Comparison of ENCODE assay signal across 8 mouse cellular contexts in the genomic region with DNA sequence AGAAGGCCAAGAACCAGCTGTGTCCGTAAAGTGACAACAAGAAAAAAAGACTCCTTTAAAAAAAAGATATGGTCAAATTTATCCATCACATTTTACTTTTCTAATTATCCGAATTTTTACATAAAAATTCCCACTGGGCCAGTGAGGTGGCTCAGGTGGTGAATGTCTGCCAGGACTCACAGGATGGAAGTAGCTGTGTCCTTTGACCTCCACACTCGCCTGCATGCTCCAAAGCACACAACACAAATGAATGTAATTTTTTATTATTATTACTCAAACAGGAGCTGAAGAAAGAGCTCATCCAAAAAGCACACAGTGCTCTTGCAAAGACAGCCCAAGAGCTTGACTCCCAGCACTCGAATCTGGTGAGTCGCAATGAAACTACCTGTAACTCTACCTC. TPM values are rescaled to one million over a fixed set of nuclear protein-coding genes. Genes with fewer than 3 reads are reported as not detected.
DNase-seq lines count a peak whose midpoint lies in the region; ATAC-seq lines count a peak whose summit lies in the region.

No protein-coding gene starts in this region.

- ATAC-seq in heart, embryonic 12.5 days (ENCODE audit: insufficient number of reproducible peaks, low FRiP score) = no peak
- no peak for ATAC-seq in embryonic facial prominence, embryonic 15.5 days (ENCODE audit: insufficient number of reproducible peaks, low FRiP score, low TSS enrichment, low read depth)
- ATAC-seq in kidney, embryonic 14.5 days (ENCODE audit: low FRiP score, low TSS enrichment) = no peak
- no peak for ATAC-seq in midbrain, embryonic 16.5 days

- H3K9ac ChIP-seq in heart, embryonic 12.5 days = peak overlapping the region; percentile 99
- H3K9ac ChIP-seq in embryonic facial prominence, embryonic 15.5 days = peak overlapping the region; percentile 92; the same call in 1 of the 2 replicates
- peak overlapping the region; percentile 99; the same call in 1 of the 2 replicates for H3K9ac ChIP-seq in kidney, embryonic 14.5 days (ENCODE audit: low read depth, low read length)
- H3K9ac ChIP-seq in midbrain, embryonic 16.5 days (ENCODE audit: low read depth, low read length) = peak overlapping the region; percentile 46; the same call in 1 of the 2 replicates

- H3K4me2 ChIP-seq in heart, embryonic 12.5 days = peak overlapping the region; percentile 81
- H3K4me2 ChIP-seq in embryonic facial prominence, embryonic 15.5 days (replicated peaks) = peak overlapping the region; percentile 83
- peak overlapping the region; percentile 62 for H3K4me2 ChIP-seq in kidney, embryonic 14.5 days (replicated peaks; ENCODE audit: low read depth, low read length)
- H3K4me2 ChIP-seq in midbrain, embryonic 16.5 days (ENCODE audit: low read length) = peak overlapping the region; percentile 71

- 15% methylated on average over 5 of the region's 5 CpGs for WGBS in heart, embryonic 12.5 days
- 15% methylated on average over 5 of the region's 5 CpGs for WGBS in embryonic facial prominence, embryonic 15.5 days
- WGBS in kidney, embryonic 14.5 days = 10% methylated on average over 5 of the region's 5 CpGs
- WGBS in midbrain, embryonic 16.5 days = 14% methylated on average over 5 of the region's 5 CpGs

- no peak for DNase-seq in heart, adult 18-20 months
- DNase-seq in ovary, postnatal 36 days (ENCODE audit: low spot score) = no peak
- no peak for DNase-seq in gastrocnemius, postnatal 25 days
- no peak for DNase-seq in right cerebral cortex, postnatal 4 days

- peak overlapping the region; percentile 94 for H3K4me3 ChIP-seq in heart, embryonic 12.5 days
- H3K4me3 ChIP-seq in embryonic facial prominence, embryonic 15.5 days (replicated peaks) = peak overlapping the region; percentile 94
- peak overlapping the region; percentile 90 for H3K4me3 ChIP-seq in kidney, embryonic 14.5 days (ENCODE audit: low read length)
- peak overlapping the region; percentile 93 for H3K4me3 ChIP-seq in midbrain, embryonic 16.5 days (ENCODE audit: low read depth, low read length)

- H3K9me3 ChIP-seq in heart, embryonic 12.5 days (replicated peaks) = no peaks in the 10 kb centered on the region
- H3K9me3 ChIP-seq in embryonic facial prominence, embryonic 15.5 days (replicated peaks) = no peaks in the 10 kb centered on the region
- no peaks in the 10 kb centered on the region for H3K9me3 ChIP-seq in kidney, embryonic 14.5 days (ENCODE audit: control insufficient read depth, low read length)
- no peaks in the 10 kb centered on the region for H3K9me3 ChIP-seq in midbrain, embryonic 16.5 days (replicated peaks; ENCODE audit: control insufficient read depth, low read length, poor library complexity, severe bottlenecking)

- H3K27me3 ChIP-seq in heart, embryonic 12.5 days (replicated peaks) = no peaks in the 10 kb centered on the region
- no peaks in the 10 kb centered on the region for H3K27me3 ChIP-seq in embryonic facial prominence, embryonic 15.5 days
- no peaks in the 10 kb centered on the region for H3K27me3 ChIP-seq in kidney, embryonic 14.5 days (ENCODE audit: control insufficient read depth, insufficient read depth, low read length)
- no peaks in the 10 kb centered on the region for H3K27me3 ChIP-seq in midbrain, embryonic 16.5 days (ENCODE audit: control insufficient read depth, insufficient read depth, low read depth, low read length)

- no peaks in the 10 kb centered on the region for H3K36me3 ChIP-seq in heart, embryonic 12.5 days
- H3K36me3 ChIP-seq in embryonic facial prominence, embryonic 15.5 days = no peaks in the 10 kb centered on the region
- H3K36me3 ChIP-seq in kidney, embryonic 14.5 days (ENCODE audit: control insufficient read depth, insufficient read depth, low read length) = no peaks in the 10 kb centered on the region; the same call in 1 of the 2 replicates
- no peaks in the 10 kb centered on the region for H3K36me3 ChIP-seq in midbrain, embryonic 16.5 days (ENCODE audit: control insufficient read depth, insufficient read depth, low read length)

- H3K27ac ChIP-seq in heart, embryonic 12.5 days (ENCODE audit: poor library complexity, severe bottlenecking) = peak overlapping the region; percentile 100
- no peak overlapping the region for H3K27ac ChIP-seq in embryonic facial prominence, embryonic 15.5 days (replicated peaks)
- H3K27ac ChIP-seq in kidney, embryonic 14.5 days (ENCODE audit: low read depth, low read length) = no peak overlapping the region
- no peak overlapping the region for H3K27ac ChIP-seq in midbrain, embryonic 16.5 days (ENCODE audit: low read length)

- H3K4me1 ChIP-seq in heart, embryonic 12.5 days (replicated peaks) = peaks cover 21% of the 10 kb centered on the region
- H3K4me1 ChIP-seq in embryonic facial prominence, embryonic 15.5 days = peaks cover 18% of the 10 kb centered on the region
- H3K4me1 ChIP-seq in kidney, embryonic 14.5 days (ENCODE audit: control insufficient read depth, insufficient read depth, low read length) = peaks cover 14% of the 10 kb centered on the region
- peaks cover 33% of the 10 kb centered on the region for H3K4me1 ChIP-seq in midbrain, embryonic 16.5 days (ENCODE audit: control insufficient read depth, insufficient read depth, low read length)

RNA-seq across cellular contexts. Expression of gene Hnrnpll, which starts 2.0 kb away (rescaled TPM):
- 60.6 and 63.5 TPM in 2 replicates for polyA plus RNA-seq in heart, embryonic 12.5 days (2016; fragmentation: Nextera tagmentation; extraction: Ambion mirVana)
- total RNA-seq in heart, adult 18-20 months (2021) = 10 to 100 TPM; 22.9 TPM
- polyA plus RNA-seq in embryonic facial prominence, embryonic 15.5 days (2015; fragmentation: Nextera tagmentation; extraction: Ambion mirVana) = 54.9 and 59.8 TPM in 2 replicates
- polyA plus RNA-seq in kidney, embryonic 14.5 days (2014; fragmentation: Nextera tagmentation; extraction: Ambion mirVana) = 75.2 and 90.1 TPM in 2 replicates
- 53.9 and 59.2 TPM in 2 replicates for polyA plus RNA-seq in midbrain, embryonic 16.5 days (2015; fragmentation: Nextera tagmentation; extraction: Ambion mirVana)
- 10 to 100 TPM; 13.7 to 14.6 TPM for total RNA-seq in gastrocnemius, postnatal 25 days (2021)

Comparison
In these comparisons a context has a peak if more than half of its experiments do, and no peak if none do; other contexts are left out.
1. H3K9ac ChIP-seq: peak in every context shown above with its lines; median percentile 99 in heart, embryonic 12.5 days; 99 in kidney, embryonic 14.5 days; 92 in embryonic facial prominence, embryonic 15.5 days; 46 in midbrain, embryonic 16.5 days.